In the genomic region with DNA sequence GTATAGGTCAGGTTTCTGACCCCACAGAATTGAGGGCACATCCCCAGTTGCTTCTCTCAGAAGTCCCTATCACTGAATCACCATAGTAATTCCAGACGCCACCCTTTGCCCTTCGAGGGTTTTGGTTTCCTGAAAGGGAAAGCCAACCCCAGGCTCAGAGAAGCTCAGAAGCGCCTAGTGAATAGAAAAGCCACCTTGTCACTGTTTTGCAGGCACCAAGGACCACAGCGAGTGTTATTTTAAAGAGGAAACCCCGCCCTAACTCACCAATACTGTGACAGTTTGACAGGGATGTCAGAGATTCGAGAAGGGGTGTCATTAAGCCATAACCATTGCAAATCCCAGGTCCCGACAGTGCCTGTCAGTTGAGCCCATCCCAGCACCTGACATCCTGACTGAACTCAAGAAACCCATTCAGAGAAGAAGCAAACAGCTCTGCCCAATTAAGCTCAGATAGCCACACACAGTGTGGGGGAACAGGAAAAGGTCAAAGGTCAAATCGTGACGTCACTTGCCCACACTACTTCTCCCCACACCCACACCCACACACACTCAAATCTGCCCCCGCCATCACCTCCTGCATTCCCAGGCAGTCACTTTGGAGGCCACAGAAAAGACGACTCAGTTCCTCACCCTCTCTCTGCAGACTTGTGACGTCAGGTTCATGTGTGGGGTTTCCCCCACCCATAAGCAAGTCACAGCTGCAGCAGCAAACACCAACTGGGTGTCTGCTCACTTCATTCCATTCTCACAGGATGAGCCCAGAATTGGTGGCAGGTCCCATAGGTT, we compare ENCODE assay signal across 9 mouse cellular contexts. TPM values are rescaled to one million over a fixed set of nuclear protein-coding genes. Genes with fewer than 3 reads are reported as not detected.
DNase-seq lines count a peak whose midpoint lies in the region; ATAC-seq and TF ChIP-seq lines count a peak whose summit lies in the region.
"Had no signal": no experiment of that assay in that cellular context is flagged by ENCODE, and none has a peak within 500 bp of the region (broad histone marks: within the 10 kb centered on the region; RNA-seq: fewer than 3 reads in every experiment).

No protein-coding gene starts in this region.

- H3K9me3 ChIP-seq in kidney, postnatal 0 days (replicated peaks; ENCODE audit: low read length): no peaks in the 10 kb centered on the region
- H3K9me3 ChIP-seq: embryonic facial prominence, embryonic 15.5 days had no signal

- H3K36me3 ChIP-seq in kidney, postnatal 0 days (ENCODE audit: insufficient read depth, low read length): no peaks in the 10 kb centered on the region
- H3K36me3 ChIP-seq: embryonic facial prominence, embryonic 15.5 days had no signal

- H3K9ac ChIP-seq in kidney, postnatal 0 days (ENCODE audit: low read depth, low read length): no peak overlapping the region
- H3K9ac ChIP-seq: embryonic facial prominence, embryonic 15.5 days had no signal

- DNase-seq in kidney, postnatal 0 days (ENCODE audit: low spot score): no peak
- DNase-seq in kidney, adult 11 months: no peak
- DNase-seq in spleen, adult 18-20 months: peak; percentile 47 to 58
- no peak for DNase-seq in adrenal gland, adult 18-20 months (ENCODE audit: low spot score in 2 of 2)
- DNase-seq in urinary bladder, postnatal 25 days (ENCODE audit: low spot score): no peak
- no peak for DNase-seq in right cerebral cortex, postnatal 4 days

- no peak for TF ChIP-seq CTCF in kidney, postnatal 0 days (IDR thresholded peaks at IDR 0.05; ENCODE audit: low read depth)

- 36% methylated on average over 12 of the region's 12 CpGs for WGBS in kidney, postnatal 0 days

- no peaks in the 10 kb centered on the region for H3K27me3 ChIP-seq in kidney, postnatal 0 days (ENCODE audit: insufficient read depth, low read length)
- H3K27me3 ChIP-seq: embryonic facial prominence, embryonic 15.5 days had no signal

- no peak overlapping the region for H3K4me2 ChIP-seq in kidney, postnatal 0 days (ENCODE audit: low read length)
- H3K4me2 ChIP-seq: embryonic facial prominence, embryonic 15.5 days had no signal

- ATAC-seq in kidney, postnatal 0 days (replicated peaks; ENCODE audit: low FRiP score, low read depth): peak; percentile 54
- ATAC-seq in CD4-positive, CD25-positive, alpha-beta regulatory T cell, adult 4 months: peak; percentile 93
- peak; percentile 51 to 63 for ATAC-seq in hematopoietic stem cell, adult 5-6 weeks (replicated peaks in 1 of 2; ENCODE audit: insufficient read depth in 1 of 2, low FRiP score in 2 of 2, low TSS enrichment in 1 of 2, low read depth in 1 of 2, poor library complexity in 2 of 2, severe bottlenecking in 2 of 2)

- no peaks in the 10 kb centered on the region for H3K4me1 ChIP-seq in kidney, postnatal 0 days (replicated peaks; ENCODE audit: insufficient read depth, low read length)

- no peak overlapping the region for H3K4me3 ChIP-seq in kidney, postnatal 0 days (replicated peaks; ENCODE audit: low read depth, low read length)
- H3K4me3 ChIP-seq: embryonic facial prominence, embryonic 15.5 days had no signal

- no peak overlapping the region for H3K27ac ChIP-seq in kidney, postnatal 0 days
- H3K27ac ChIP-seq: embryonic facial prominence, embryonic 15.5 days had no signal

RNA-seq across cellular contexts. Expression of a gene that starts 35.2 kb away (rescaled TPM):
- 0.34 TPM in 2 replicates for polyA plus RNA-seq in kidney, postnatal 0 days (2015; fragmentation: Nextera tagmentation; extraction: Ambion mirVana)
- polyA plus RNA-seq in CD4-positive, CD25-positive, alpha-beta regulatory T cell, adult 4 months (2017; shearing (Covaris generic)): 1 to 10 TPM; 1.8 to 4.2 TPM
- 8.6 and 10.1 TPM in 2 replicates for total RNA-seq in hematopoietic stem cell, adult 5-6 weeks (2017)
- total RNA-seq in adrenal gland, adult 18-20 months (2021): 10 to 100 TPM; 10.2 to 13.8 TPM

Comparison
In these comparisons a context has a peak if more than half of its experiments do, and no peak if none do; other contexts are left out.
1. DNase-seq: peak in spleen, adult 18-20 months (2 of 2); none in kidney, postnatal 0 days (single experiment), kidney, adult 11 months (single experiment), adrenal gland, adult 18-20 months (0 of 2), urinary bladder, postnatal 25 days (single experiment) and right cerebral cortex, postnatal 4 days (single experiment).
2. Peak in every context shown above with its lines, with median percentiles within 50 percentile points of each other: ATAC-seq.